Mouse (Mus musculus): ENCODE data around the gene Fstl4.

DNA sequence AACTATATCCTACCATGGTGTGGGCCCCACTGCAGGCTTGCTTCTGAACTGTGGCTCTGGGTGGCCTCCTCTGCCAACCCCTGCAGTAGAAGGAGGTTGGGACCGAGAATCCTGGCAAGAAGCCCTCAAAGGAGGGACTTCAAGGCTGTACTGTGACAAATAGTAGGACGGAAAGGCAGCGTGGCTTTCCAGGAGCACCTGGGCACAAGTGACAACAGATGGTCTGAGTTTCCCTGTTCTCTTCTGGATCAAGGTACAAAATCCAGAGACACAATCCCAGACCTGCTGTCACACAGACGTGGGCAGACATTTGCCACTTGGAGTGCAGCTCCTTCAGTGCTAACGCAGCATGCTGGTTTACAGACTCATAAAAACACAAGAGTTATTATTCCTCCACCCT, 343.3 kb downstream of the Fstl4 start:
- TF ChIP-seq CTCF (IDR thresholded peaks at IDR 0.05; ENCODE audit: low read depth, low read length) (no peak), POLR2A (IDR thresholded peaks at IDR 0.05; ENCODE audit: borderline replicate concordance, low read depth, low read length) (no peak)
